Mouse (Mus musculus): ENCODE data around the gene Atxn1l. TPM values are rescaled to one million over a fixed set of nuclear protein-coding genes. Genes with fewer than 3 reads are reported as not detected.

Atxn1l gene
- total RNA-seq (2014; rRNA removed) (9.9 and 20.4 TPM in 2 replicates), polyA plus RNA-seq (2015; fragmentation: Nextera tagmentation; extraction: Ambion mirVana) (1.9 and 3.2 TPM in 2 replicates)

DNA sequence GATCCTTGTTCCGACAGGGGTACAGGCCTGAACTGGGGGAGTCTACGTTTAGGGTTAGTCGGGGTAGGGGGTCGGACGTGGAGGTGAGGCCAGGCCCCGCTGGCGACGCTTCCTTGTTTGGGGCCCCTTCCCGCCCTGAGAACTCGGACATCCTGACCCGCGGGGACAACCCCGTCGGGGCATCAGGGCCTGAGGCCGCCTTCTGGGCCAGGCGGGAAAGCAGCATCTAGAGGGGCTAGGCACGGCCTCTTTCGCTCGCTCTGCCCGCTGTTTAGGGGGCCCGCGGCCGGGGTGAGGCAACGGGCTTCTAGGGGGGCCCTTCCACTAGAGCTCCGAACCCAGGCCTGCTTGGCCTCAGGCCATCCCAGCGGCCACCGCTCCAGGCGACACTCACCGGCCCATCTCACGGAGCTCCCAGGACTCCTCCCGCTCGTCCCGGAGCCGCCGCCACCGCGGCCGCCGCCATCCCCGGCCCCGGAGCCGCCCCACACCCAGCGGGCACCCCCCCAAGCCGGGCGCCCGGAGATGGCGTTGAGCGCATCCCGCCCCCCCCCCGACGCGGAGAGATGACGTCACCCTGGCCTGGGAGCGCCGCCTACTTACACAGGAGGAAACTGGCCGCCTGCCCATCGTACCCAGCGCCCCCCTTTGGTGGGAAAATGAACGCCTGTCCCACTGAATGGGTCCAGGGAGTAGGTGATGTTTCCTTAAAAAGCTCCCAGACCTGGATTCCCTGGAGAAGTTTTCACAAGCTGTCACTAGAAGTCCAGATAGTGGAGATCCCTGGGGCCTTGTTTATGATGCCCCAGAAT, at the start of gene Atxn1l:
TSS of gene Atxn1l (minus strand) at position 503 of the 812 bp plus-strand sequence.
- DNase-seq (peak; percentile 93), ATAC-seq (peak; percentile 90)
- under 1% methylated on average over 54 of the region's 59 CpGs for WGBS
- H3K9me3 ChIP-seq (ENCODE audit: low read length) = no peaks in the 10 kb centered on the region
- H3K27me3 ChIP-seq (ENCODE audit: insufficient read depth, low read length) = no peaks in the 10 kb centered on the region
- peak within 1 kb of the TSS; percentile 83 for H3K4me2 ChIP-seq (ENCODE audit: low read depth)
- H3K36me3 ChIP-seq (ENCODE audit: insufficient read depth) = peaks cover 20% of the 10 kb centered on the region
- peak within 1 kb of the TSS; percentile 62 for H3K27ac ChIP-seq (ENCODE audit: low read depth, low read length)
- H3K4me1 ChIP-seq (ENCODE audit: insufficient read depth) = peaks cover 7% of the 10 kb centered on the region
- TF ChIP-seq CTCF (IDR thresholded peaks at IDR 0.05; ENCODE audit: low read depth) = peak; percentile 72
- H3K9ac ChIP-seq = peak within 1 kb of the TSS; percentile 95
- H3K4me3 ChIP-seq (ENCODE audit: low read depth, low read length) = peak within 1 kb of the TSS; percentile 96

DNA sequence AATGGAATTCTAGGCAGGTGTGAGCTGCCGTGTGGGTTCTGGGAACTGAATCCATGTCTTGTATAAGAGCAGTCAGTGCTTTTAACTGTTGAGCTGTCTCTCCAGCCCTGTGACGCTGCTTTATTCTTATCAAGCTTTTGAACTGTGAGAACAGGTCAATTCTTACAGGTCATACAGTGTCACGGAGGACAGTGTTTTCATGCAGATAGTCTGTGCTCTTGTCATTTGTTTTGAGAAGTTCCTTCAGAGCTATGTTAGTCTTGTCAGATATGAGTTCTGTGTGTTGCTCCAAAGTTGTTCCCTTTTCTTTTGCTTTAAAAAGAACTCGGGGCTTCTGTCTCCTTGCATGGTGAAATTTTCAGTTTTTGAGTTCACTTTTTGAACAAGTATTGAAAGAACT, 43.0 kb upstream of the Atxn1l start:
- no peak for ATAC-seq
- WGBS = 72% methylated on average over 4 of the region's 4 CpGs
- Histone ChIP-seq H3K4me1 (ENCODE audit: insufficient read depth) (peaks cover 14% of the 10 kb centered on the region), H3K27me3 (ENCODE audit: insufficient read depth, low read length) (no peaks in the 10 kb centered on the region), H3K4me2 (ENCODE audit: low read depth) (peak overlapping the region; percentile 91; the same call in 1 of the 2 replicates), H3K9ac (no peak overlapping the region), H3K4me3 (ENCODE audit: low read depth, low read length) (no peak overlapping the region), H3K36me3 (ENCODE audit: insufficient read depth) (no peaks in the 10 kb centered on the region), H3K27ac (ENCODE audit: low read depth, low read length) (no peak overlapping the region), H3K9me3 (ENCODE audit: low read length) (no peaks in the 10 kb centered on the region)
- DNase-seq = no peak
- TF ChIP-seq CTCF (IDR thresholded peaks at IDR 0.05; ENCODE audit: low read depth) = no peak

DNA sequence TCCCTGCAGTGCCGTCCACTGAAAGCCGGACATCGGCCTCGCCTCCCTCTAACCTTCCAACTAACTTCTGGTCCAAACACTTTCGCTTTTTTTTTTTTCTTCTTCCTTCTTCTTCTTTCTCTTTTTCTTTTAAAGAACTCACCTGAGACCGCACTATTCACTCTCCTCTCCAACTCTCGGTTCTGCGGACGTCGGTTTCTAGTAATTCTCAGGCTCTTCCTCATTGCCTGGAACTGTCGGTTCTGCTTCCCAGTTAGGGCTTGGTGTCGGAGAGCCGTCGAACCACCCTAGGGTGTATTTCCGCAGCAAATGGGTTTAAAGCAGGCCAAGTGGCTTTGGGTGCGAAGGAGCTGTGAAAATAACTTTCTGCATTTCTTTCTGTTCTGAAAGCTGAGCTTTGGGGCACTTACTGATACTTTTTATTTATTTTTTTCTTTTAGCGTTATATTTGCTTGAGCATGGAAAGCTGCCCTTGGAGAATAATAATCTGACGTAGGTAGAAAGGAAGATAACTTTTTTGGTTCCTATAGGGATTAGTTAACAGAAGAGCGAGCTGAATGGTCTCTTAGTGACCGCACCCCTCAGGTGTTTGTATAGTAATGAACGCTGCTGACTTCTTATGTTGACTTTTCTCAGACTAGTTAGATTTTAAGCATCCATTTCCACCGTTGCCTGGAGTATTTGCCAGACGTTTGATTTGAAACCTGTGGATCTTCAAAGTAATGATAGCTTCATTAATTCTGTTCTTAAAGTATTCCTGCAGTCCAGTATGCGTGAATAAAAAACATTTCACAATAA, 42.1 kb upstream of the Atxn1l start:
- no peaks in the 10 kb centered on the region for H3K36me3 ChIP-seq (ENCODE audit: insufficient read depth)
- ATAC-seq = no peak
- peak overlapping the region; percentile 97 for H3K9ac ChIP-seq
- no peaks in the 10 kb centered on the region for H3K27me3 ChIP-seq (ENCODE audit: insufficient read depth, low read length)
- 21% methylated on average over 24 of the region's 24 CpGs for WGBS
- H3K9me3 ChIP-seq (ENCODE audit: low read length) = no peaks in the 10 kb centered on the region
- H3K4me2 ChIP-seq (ENCODE audit: low read depth) = peak overlapping the region; percentile 91
- no peak for DNase-seq
- peak overlapping the region; percentile 99 for H3K27ac ChIP-seq (ENCODE audit: low read depth, low read length)
- H3K4me1 ChIP-seq (ENCODE audit: insufficient read depth) = peaks cover 14% of the 10 kb centered on the region
- peak overlapping the region; percentile 96 for H3K4me3 ChIP-seq (ENCODE audit: low read depth, low read length)
- TF ChIP-seq CTCF (IDR thresholded peaks at IDR 0.05; ENCODE audit: low read depth) = no peak

DNA sequence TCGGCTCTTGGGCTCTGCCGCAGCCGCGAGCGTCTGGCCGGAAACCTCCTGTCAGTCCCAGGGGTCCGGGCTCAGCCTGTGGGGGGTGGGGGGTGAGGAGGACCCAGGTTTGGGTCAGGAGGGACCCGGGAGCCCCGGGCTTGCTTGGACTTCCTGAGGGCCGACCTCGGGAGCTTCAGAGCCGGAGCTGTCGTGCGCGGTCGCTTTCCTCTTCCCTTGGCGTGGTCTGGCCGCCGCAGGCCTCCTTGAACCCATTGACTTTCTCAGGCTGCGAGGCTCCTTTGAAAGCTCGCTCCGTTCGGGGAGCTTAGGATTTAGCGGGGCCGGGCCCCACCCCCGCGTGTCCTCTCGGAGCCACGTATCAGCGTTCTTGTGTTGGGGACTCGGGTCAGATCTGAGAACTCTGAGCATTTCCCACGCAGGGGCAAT, 41.5 kb upstream of the Atxn1l start:
- 0% methylated on average over 32 of the region's 32 CpGs for WGBS
- DNase-seq (no peak), ATAC-seq (peak; percentile 26; the same call in 1 of the 2 replicates)
- H3K4me3 ChIP-seq (ENCODE audit: low read depth, low read length) = peak overlapping the region; percentile 96
- H3K9me3 ChIP-seq (ENCODE audit: low read length) = no peaks in the 10 kb centered on the region
- peak overlapping the region; percentile 99 for H3K27ac ChIP-seq (ENCODE audit: low read depth, low read length)
- peak overlapping the region; percentile 91 for H3K4me2 ChIP-seq (ENCODE audit: low read depth)
- TF ChIP-seq CTCF (IDR thresholded peaks at IDR 0.05; ENCODE audit: low read depth) = no peak
- H3K9ac ChIP-seq = peak overlapping the region; percentile 97
- no peaks in the 10 kb centered on the region for H3K27me3 ChIP-seq (ENCODE audit: insufficient read depth, low read length)
- H3K4me1 ChIP-seq (ENCODE audit: insufficient read depth) = peaks cover 14% of the 10 kb centered on the region
- no peaks in the 10 kb centered on the region for H3K36me3 ChIP-seq (ENCODE audit: insufficient read depth)

DNA sequence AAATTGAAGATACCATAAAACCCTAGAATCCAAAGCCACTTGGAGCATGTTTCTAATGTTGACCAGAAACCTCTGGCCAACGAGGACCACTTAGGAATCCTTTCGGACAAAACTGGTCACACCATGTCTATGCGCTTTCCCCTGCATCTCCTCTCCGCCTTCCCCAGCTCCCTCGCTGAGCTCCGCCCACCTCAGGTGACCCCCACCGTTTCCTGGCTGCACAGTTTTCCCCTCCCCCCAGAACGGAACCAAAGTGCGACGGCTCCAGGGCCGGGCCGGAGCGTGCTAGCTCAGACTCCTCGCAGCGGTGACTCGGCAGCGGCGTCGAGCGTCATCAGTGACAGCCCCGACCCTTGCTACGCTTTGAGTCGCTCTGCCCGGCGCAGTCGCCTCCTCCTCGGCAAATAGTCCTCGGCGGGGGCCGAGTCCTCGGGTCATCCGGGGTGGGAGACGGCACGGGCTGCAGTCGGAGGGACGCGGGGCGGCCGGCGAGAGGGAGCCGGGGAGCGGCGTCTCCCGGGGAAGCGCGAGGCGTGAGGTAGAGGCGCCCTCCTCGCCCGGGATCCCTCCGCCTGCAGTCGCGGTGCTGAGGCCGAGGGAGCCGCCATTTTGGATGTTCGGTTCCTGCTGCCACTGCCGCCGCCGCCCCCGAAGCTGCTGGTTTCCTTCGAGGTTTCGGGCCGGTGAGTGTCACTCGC, 40.9 kb upstream of the Atxn1l start, which contains the start of gene Ap1g1:
TSS of gene Ap1g1 (plus strand) at position 275 of the 698 bp plus-strand sequence.
- WGBS = under 1% methylated on average over 60 of the region's 64 CpGs
- peak; percentile 99 for DNase-seq

DNA sequence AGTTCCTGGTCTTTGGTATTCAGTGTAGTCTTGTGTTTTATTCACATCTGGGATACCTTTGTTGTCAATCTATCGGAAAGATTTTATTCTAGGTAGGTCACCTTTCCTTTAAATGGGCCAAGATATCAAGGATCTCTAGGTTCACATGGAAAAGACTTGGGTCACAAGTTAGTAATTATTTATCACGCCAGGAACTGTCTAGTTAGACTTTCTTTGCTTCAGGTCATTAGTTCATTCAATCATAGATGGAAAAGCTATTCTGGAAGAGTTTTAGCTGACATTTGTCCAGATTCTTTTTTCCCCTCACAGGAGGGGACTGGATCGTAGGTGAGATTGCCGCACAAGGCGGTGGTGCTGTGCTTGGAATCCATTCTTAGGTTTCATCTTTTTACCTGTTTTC, 40.3 kb upstream of the Atxn1l start:
- DNase-seq (no peak), ATAC-seq (no peak)
- H3K9ac ChIP-seq = peak overlapping the region; percentile 97
- H3K27me3 ChIP-seq (ENCODE audit: insufficient read depth, low read length) = peaks cover 3% of the 10 kb centered on the region; the same call in 1 of the 2 replicates
- no peaks in the 10 kb centered on the region for H3K36me3 ChIP-seq (ENCODE audit: insufficient read depth)
- peaks cover 14% of the 10 kb centered on the region for H3K4me1 ChIP-seq (ENCODE audit: insufficient read depth)
- WGBS = 23% methylated on average over 5 of the region's 5 CpGs
- peak overlapping the region; percentile 52 for H3K4me2 ChIP-seq (ENCODE audit: low read depth)
- H3K27ac ChIP-seq (ENCODE audit: low read depth, low read length) = peak overlapping the region; percentile 99; the same call in 1 of the 2 replicates
- TF ChIP-seq CTCF (IDR thresholded peaks at IDR 0.05; ENCODE audit: low read depth) = no peak
- peak overlapping the region; percentile 96 for H3K4me3 ChIP-seq (ENCODE audit: low read depth, low read length)
- H3K9me3 ChIP-seq (ENCODE audit: low read length) = no peaks in the 10 kb centered on the region

More for the DNA sequence above, 40.9 kb upstream of the Atxn1l start, which contains the start of gene Ap1g1:
- peak within 1 kb of the TSS; percentile 97 for H3K9ac ChIP-seq
- TF ChIP-seq CTCF (IDR thresholded peaks at IDR 0.05; ENCODE audit: low read depth) = no peak
- peaks cover 2% of the 10 kb centered on the region; the same call in 1 of the 2 replicates for H3K27me3 ChIP-seq (ENCODE audit: insufficient read depth, low read length)
- peak; percentile 100 for ATAC-seq
- H3K9me3 ChIP-seq (ENCODE audit: low read length) = no peaks in the 10 kb centered on the region
- H3K4me3 ChIP-seq (ENCODE audit: low read depth, low read length) = peak within 1 kb of the TSS; percentile 96
- H3K4me2 ChIP-seq (ENCODE audit: low read depth) = peak within 1 kb of the TSS; percentile 91
- H3K4me1 ChIP-seq (ENCODE audit: insufficient read depth) = peaks cover 14% of the 10 kb centered on the region
- H3K27ac ChIP-seq (ENCODE audit: low read depth, low read length) = peak within 1 kb of the TSS; percentile 99
- no peaks in the 10 kb centered on the region for H3K36me3 ChIP-seq (ENCODE audit: insufficient read depth)
